Mouse (Mus musculus): ENCODE results near the gene Sp3.

DNA sequence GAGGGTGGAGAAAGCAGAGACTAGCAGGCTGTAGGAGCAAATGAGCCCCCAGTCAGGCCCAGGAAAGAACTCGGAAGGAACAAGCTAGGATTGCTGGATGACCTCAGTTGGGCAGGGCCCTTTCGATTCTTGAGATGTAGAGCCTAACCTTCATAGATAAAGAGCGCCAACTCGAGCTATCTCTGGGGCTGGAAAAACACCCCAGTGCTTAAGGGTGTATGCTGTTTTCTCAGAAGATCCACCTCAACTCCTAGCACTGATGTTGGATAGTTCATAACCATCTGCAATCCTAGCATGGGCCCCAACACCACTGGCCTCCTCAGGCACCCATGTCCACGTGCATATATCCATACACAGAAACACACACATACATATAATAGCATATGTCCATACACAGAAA lies 21.7 kb upstream of the Sp3 start:
- TF ChIP-seq CTCF (conservative IDR thresholded peaks at IDR 0.05; ENCODE audit: insufficient read depth, insufficient read length, low read depth, low read length) (no peak), POLR2A (IDR thresholded peaks at IDR 0.05; ENCODE audit: low read depth, low read length) (no peak)

All from kidney, adult 2 months (tissue).